Mouse (Mus musculus) right cerebral cortex, postnatal 4 days (tissue): Measurements from ENCODE around the gene Abca4.
"Not testable (repeated sequence)": the region's sequence is repeated elsewhere in the genome, so short reads cannot be mapped to it uniquely, and the experiment has no call there.

Experiments used
- DNase-seq: peaks from one replicate; pipeline ENCODE4 v3.0.0-alpha.2; 2022

Abca4 gene

GRCm38 (mm10) chr3:122058439-122059198, 14.4 kb downstream of the Abca4 start:
- DNase-seq: no peak

DNA sequence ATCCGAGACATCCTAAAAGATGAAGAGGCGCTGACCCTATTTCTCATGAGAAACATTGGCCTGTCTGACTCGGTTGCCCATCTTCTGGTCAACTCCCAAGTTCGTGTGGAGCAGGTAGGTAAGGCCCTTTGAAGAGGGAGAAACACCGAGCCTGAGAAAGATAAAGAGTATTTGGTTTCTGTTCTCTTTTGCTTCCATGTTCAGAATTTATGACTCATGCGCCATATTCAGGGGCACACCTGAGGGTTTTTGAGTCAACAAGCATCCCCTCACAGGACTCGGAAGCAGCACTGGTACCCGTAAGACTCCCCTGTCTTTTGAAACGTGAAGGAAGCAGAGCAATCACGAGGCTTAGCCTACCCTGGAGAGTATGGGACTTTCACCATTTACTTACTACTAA, 18.3 kb downstream of the Abca4 start:
- DNase-seq: no peak

GRCm38 (mm10) chr3:122064556-122065410, 20.5 kb downstream of the Abca4 start:
- DNase-seq: no peak

GRCm38 (mm10) chr3:122071769-122072168, 27.5 kb downstream of the Abca4 start:
- DNase-seq: no peak

DNA sequence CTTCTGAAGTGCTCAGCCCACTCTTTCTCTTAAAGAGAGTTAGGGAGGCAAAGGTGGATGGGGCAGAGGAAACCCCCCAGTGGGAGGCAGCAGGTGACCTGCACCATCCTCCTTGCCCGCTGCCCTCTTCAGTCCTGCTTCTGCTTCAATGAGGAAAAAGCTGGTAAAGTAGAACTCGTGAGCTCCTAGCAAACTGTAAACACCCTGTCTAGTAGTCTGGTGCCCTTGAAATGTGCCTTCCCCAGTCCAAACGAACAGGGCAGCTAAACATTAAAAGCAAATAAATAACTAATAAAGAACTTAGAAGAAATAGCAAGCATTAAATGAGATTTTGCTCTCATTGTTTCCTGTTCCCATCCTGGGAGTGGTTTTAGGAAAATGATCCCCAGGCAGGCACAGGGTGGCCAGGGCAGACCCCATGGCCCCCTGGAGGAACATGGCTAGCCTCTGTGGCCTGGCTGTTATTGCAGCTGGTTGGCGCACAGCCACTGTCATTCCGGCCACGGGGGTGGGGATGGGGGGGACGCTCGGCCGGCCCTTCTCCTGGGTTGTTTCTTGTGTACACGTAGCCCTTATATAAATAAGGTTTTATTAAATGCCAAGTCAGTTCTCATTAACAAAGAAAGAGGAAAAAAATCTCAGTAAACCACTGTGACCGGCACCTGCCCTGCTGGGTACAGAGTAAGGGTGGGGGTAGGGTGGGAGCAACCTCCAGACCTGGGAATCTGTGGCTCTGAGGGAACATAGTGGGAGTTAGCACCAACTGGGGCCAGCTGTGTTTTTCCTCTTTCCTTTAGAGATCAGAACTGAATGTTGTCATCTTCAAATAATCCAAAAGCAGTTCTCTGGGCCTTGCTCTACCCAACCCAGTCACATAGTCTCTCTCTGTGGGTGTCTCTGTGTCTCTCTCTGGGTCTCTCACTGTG, 28.7 kb downstream of the Abca4 start:
- DNase-seq: peak; percentile 30

- no peak for DNase-seq
Observed at GRCm38 (mm10) chr3:122073595-122073994, 29.4 kb downstream of the Abca4 start.

DNA sequence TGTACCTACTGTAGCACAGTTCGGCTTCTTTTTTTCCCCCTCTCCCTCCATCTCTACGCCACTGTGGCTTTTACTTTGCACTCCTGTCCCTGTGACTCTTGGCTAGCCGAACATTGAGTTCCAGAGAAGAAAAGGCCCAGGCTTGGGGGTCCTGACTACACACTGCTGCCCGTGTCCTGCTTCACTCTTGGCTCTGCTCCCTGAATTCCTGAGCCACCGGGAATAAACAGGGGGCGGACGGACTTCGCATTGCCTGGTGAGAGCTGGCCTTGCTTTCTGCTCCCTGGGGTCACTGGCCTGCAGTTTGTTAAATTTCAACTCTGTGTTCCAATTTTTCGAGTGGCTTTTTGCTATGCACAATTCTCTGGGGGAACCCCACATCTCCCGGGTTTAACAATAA, 30.1 kb downstream of the Abca4 start:
- DNase-seq: no peak

DNA sequence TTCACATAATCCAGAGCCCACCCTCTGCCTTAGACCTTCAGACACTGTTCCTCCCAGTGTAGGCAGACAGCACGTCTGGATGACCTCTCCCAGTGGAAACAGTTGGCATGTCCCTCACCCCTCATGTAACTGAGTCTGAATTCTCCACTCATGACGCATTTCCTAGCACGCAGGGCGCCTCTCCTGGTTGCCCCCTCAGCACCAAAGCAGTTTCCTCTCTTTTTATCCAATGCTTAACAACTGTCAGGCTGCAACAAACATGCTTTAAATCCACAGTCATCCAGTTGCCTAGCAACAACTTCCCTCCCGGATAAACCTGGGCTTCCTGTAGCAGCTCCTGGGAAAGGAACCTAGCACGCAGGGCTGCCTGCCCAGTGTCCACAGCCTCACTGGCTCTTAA, 33.9 kb downstream of the Abca4 start:
- no peak for DNase-seq

GRCm38 (mm10) chr3:122079172-122079571, 34.9 kb downstream of the Abca4 start:
- DNase-seq: no peak

- DNase-seq: not testable (repeated sequence)
Observed at GRCm38 (mm10) chr3:122081634-122082033, 37.4 kb downstream of the Abca4 start.

DNA sequence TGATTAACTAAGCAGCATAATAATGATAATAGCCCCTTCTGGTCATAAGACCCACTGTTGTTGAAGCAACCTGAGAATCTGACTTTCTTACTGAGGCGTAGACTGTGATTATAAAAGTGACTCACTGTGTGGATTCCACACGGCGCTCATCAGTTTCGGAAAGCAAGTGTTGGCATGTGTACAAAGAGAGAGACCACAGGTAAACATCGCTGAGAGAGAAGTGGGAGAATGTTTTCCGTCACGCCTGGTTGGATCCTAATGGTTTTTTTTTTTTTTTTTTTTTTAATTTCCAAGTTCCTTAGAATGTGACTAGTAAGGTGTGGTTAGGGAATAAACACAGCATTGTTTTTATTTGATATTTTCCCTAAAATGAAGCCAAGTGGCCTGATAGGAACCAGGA, 38.1 kb downstream of the Abca4 start:
- no peak for DNase-seq

DNA sequence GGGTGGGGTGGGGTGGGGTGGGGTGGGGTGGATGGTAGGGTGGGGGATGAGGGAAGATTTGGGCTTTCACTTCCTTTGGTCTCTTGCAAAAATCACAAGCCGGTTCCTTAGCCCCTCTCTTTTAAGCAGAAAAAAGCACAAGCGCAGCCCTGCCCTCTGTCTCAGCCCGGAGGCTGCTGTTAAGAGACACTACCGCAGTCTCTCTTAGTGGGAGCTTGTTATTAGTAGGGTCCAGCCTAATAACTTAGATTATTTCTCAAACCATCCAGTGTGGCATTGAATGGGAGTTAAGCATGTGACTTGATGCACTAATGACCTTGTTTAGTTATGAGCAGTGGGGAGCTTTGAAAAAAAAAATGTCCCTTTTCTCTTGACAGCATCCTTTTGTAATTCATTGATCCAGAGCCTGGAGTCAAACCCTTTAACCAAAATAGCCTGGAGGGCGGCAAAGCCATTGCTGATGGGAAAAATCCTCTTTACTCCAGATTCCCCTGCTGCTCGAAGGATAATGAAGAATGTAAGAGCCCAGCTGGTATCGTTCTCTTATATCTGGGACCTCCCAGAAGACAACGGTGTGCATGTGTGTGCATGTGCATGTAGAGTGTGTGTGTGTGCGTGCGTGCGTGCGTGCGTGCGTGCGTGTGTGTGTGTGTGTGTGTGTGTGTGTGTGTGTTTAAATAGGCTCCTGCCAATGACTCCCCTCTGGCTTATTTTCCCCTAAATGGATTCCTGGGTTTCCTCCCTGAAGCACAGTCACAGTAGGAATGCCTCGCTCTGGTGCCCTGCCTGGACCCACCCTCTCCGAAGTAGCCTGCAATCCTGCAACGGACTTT, 41.1 kb downstream of the Abca4 start:
- peak; percentile 9 for DNase-seq

DNA sequence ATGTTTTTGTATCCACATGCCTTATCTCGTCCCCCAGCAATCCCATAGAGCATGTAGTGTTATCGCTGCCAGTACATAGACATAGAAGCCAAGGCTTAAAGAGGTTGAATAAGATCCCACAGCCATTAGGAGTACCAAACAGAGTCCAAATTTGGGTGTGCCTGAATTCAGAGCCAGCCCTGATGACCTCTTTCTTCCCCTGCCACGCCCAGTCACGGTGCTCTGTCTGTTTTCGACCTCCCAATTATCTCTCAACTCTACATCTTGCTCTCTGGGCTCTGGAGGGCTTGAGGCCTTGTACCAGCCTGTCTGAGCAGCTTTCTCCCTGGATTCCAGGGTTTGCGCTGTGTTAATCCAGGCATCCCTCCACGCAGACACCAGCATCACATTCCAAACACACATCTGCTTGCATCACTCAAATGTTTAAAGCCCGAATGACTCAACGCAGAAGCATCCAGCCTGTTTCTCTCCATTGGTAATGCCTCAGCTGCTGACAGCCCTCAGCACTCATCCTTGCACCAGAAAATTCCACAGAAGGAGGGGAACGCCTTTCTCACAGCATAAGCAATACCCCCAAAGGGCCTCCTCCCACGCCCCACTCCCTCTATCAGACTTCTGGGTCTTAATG, 43.9 kb downstream of the Abca4 start:
- no peak for DNase-seq

GRCm38 (mm10) chr3:122090338-122090737, 46.1 kb downstream of the Abca4 start:
- no peak for DNase-seq

GRCm38 (mm10) chr3:122099713-122100112, 55.5 kb downstream of the Abca4 start:
- no peak for DNase-seq

GRCm38 (mm10) chr3:122102091-122102490, 57.8 kb downstream of the Abca4 start:
- no peak for DNase-seq

GRCm38 (mm10) chr3:122103864-122104808, 59.9 kb downstream of the Abca4 start:
- peak; percentile 81 for DNase-seq

- DNase-seq: no peak
Observed at GRCm38 (mm10) chr3:122106920-122107319, 62.7 kb downstream of the Abca4 start.

DNA sequence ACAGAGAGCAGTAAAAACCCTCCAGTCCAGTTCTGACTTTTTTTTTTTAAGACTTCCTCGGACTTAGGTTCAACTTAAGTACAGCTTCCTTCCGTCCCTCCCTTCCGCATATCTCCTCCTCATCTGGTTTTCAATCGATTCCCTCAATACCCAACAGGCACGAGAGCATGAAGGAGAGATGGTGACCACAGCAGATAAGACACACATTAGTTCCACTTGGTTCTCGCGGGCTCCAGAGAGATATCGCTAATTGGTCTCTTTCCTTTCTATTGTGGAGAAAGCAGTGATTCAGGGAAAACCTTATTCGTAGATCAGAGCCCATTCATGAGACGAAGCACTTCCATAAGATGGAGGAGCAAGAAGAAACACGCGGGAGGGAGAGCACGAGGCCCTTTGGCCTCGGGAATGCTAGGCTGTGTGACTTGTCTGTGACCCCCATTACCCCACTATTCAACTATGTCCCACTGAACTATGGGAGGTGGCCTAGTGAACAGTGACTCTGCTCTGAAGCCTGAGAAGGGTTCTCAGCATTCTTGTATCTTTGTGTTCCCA, 63.5 kb downstream of the Abca4 start:
- DNase-seq: no peak

- no peak for DNase-seq
Observed at GRCm38 (mm10) chr3:122109461-122109860, 65.2 kb downstream of the Abca4 start.
